Mouse (Mus musculus) embryo, embryonic 10.5 days (tissue): ENCODE measurements around the gene Zmiz2.
"Not testable (repeated sequence)": the region's sequence is repeated elsewhere in the genome, so short reads cannot be mapped to it uniquely, and the experiment has no call there.

ENCODE experiments used
- DNase-seq: peaks from one replicate; pipeline ENCODE4 v3.0.0-alpha.2; 2015; ENCODE audit warnings: low spot score

Gene Zmiz2

GRCm38 (mm10) chr11:6420283-6420703 lies 31.4 kb downstream of the Zmiz2 start:
- no peak for DNase-seq

DNA sequence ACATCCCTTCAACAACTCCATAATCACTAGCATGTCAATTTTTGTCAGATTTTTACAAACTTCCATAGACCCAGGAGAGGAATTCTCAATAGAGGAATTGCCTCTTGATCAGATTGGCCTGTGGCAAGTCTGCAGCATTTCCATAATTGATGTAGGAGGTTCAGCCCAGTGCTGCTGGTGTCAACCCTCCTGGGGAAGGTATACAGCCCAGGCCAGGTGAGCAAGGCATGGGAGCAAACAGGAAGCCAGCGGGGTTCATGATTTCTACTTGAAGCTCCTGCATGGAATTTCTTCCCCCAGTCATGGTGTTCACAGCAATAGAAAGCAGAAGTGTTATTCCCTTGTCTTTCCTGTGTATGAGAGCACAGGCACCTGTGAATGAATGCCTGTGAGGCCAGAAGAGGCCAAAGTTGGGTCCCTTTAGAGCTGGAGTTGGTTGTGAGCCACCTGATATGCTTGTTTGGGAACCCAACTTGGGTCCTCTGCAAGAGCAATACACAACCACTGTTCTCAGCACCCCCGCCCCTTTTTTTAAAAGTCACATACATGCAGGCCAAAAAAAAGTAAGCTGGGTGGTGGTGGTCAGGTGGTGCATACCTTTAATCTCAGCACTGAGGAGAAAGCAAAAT lies 32.0 kb downstream of the Zmiz2 start:
- DNase-seq: no peak

DNA sequence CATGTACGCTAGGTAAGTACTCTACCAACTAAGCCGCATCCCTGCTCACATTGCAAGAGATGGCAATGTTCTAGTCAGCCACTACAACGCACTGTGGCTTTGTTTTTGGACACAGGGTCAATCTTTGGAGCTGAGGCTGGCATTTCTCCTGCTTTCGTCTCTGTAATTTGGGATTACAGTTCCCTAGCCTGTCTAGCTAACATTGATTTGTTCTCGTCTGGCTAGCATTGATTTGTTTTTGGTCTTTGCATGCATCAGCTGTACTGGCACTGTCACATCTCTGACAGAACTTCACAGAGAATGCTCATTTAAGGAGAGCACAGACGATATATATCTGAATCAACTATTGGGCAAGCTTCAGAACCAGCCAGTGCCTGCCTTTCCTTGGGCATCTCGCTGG lies 41.3 kb downstream of the Zmiz2 start:
- no peak for DNase-seq

DNA sequence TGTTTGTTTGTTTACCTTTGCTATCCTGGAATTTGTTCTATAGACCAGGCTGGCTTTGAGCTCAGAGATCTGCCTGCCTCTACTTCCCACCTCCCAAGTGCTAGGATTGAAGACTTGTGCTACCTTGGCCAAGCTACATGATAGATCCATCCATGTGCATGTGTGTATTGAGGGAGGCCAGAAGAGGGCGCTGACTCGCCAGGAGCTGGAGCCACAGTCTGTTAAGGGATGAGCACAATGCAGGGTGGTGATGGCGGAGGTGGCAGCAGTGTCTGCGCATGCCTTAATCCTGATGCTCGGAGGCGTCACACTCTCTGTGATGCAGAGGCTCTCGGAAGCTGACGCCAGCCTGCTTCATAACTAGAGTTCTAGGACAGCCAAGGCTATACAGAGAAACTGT lies 47.6 kb downstream of the Zmiz2 start:
- peak; percentile 60 for DNase-seq

DNA sequence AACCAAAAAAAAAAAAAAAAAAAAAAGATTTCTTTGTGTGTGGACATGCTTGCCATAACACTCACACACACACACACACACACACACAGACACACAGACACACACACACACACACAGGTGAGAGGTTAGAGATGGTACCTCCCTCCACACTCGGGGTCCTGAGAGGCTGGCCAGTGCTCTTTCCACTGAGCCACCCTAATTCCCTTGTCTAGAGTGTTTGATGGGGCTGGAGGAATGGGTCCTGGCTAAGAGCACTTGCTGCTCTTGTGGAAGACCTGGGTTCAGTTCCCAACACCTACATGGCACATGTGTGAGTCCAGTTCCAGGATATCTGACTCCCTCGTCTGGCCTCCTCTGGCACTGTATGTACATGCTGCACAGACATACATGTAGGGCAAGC lies 48.8 kb downstream of the Zmiz2 start:
- no peak for DNase-seq

DNA sequence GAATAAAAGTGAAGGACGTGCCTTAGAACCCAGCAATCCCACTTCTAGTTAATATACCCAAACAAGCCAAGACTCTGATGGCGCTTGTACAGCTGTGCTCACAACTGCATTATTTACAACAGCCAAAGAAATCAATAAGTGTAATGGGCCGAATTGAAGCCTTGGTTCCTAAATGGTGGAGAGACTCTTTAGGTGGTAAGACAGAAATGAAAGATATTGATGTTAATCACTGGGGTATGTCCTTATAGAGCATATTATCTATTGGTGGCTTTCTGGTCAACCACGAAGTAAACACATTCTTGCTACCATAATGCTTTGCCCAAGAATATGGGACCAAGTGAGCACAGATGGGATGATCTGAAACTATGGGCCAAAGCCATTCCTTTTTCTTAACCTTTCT lies 51.3 kb downstream of the Zmiz2 start:
- DNase-seq: no peak

DNA sequence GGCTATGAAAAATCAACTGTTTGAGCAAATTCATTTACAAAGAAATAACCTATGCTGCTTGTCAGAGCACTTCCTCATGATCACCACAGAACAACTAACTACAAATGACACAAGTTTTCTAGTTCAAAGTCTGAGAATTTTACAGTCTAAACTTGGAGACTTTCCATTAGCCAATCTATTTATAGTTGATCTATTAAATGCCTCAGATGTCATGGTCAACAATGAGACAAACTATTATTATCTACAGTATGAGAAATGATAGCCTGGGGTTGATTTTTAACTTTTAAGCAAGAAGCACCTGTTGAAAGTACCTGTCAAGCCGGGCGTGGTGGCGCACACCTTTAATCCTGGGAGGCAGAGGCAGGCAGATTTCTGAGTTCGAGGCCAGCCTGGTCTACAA lies 53.7 kb downstream of the Zmiz2 start:
- DNase-seq: no peak

GRCm38 (mm10) chr11:6443102-6443501 lies 54.2 kb downstream of the Zmiz2 start:
- DNase-seq: peak; percentile 28

GRCm38 (mm10) chr11:6443727-6444076 lies 54.8 kb downstream of the Zmiz2 start:
- DNase-seq: no peak

DNA sequence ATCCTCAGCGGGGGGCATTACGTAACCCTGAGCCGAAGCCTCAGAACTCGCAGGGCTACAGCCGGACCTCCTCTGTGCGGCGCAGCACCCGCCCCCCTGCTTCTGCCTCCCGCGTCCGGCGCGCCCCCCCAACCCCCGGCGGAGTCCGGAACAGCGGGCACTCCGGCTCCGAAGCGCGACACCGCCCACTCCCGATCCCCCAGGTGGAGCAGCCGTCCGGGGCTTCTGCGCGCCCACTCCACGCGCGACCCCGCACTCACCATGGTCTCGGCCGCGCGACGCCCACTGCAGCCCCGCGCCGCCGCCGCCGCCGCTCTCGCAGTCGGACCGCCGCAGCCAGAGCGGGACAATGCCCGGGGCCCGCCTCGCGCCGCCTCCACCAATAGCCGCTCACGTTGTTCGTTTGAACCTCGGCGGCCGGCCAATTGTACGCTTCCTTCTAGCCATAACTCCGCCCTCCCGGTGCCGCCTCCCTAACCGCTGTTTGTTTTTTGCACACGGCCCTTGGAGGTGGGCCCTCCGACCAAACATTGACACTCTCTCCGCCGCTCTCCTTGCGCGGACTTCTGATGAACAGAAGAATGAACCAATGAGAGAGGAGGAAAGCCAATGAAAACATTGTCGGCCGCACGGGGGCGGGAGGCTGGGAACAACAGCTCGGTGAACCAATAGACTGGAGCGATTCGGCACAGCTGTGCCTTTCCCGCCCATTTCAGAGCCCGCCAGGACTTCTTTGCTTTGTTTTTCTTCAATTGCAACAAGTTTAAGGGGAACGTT lies 55.4 kb downstream of the Zmiz2 start, which contains the start of gene H2afv:
Gene H2afv (minus strand): TSS at position 367 of the 777 bp plus-strand sequence.
- DNase-seq: peak; percentile 100

DNA sequence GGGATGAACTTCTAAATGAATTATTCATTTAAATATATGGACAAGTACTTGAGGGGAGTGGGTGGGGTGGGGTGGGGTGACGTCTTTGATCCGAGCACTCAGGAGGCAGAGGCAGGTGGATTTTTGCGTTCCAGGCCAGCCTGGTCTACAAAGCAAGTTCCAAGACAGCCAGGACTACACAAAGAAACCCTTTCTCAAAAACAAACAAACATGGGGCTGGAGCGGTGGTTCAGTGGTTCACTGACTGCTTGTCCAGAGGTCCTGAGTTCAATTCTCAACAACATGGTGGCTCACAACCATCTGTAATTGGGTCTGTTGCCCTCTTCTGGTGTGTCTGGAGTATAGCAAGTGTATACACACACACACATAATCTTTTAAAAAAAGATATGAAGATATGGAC lies 56.6 kb downstream of the Zmiz2 start:
- DNase-seq: no peak

GRCm38 (mm10) chr11:6445951-6446350 lies 57.1 kb downstream of the Zmiz2 start:
- no peak for DNase-seq

GRCm38 (mm10) chr11:6447493-6447892 lies 58.6 kb downstream of the Zmiz2 start:
- no peak for DNase-seq

GRCm38 (mm10) chr11:6448155-6448554 lies 59.3 kb downstream of the Zmiz2 start:
- not testable (repeated sequence) for DNase-seq
